Mouse (Mus musculus) neural tube, embryonic 15.5 days (tissue): ENCODE results near the gene Exosc7. TPM values are rescaled to one million over a fixed set of nuclear protein-coding genes. Genes with fewer than 3 reads are reported as not detected.

Source experiments
- ATAC-seq: fragments of 200-750 bp; cut with Nextera tagmentation; 2 replicates; pipeline ENCODE4 v1.8.0; 2017; ENCODE audit warnings: mild to moderate bottlenecking, moderate TSS enrichment, moderate library complexity; ENCODE audit not compliant: low FRiP score
- H3K27ac ChIP-seq: fragments of 300-500 bp; sonication (generic); replicated peaks from 2 replicates; pipeline ENCODE4 v1.5.1; 2015; ENCODE audit warnings: mild to moderate bottlenecking, inconsistent platforms
- H3K27me3 ChIP-seq: fragments of 300-500 bp; sonication (generic); replicated peaks from 2 replicates; pipeline ENCODE4 v1.6.1; 2015; ENCODE audit warnings: inconsistent platforms
- H3K36me3 ChIP-seq: fragments of 300-500 bp; sonication (generic); 2 replicates; pipeline ENCODE4 v1.6.1; 2015; ENCODE audit warnings: inconsistent platforms
- H3K4me1 ChIP-seq: fragments of 300-500 bp; sonication (generic); 2 replicates; pipeline ENCODE4 v1.6.1; 2015; ENCODE audit warnings: inconsistent platforms
- H3K4me2 ChIP-seq: fragments of 300-500 bp; sonication (generic); 2 replicates; pipeline ENCODE4 v1.6.1; 2015; ENCODE audit warnings: inconsistent platforms, mild to moderate bottlenecking, moderate library complexity
- H3K4me3 ChIP-seq: fragments of 300-500 bp; sonication (generic); replicated peaks from 2 replicates; pipeline ENCODE4 v1.5.1; 2015; ENCODE audit warnings: mild to moderate bottlenecking, inconsistent platforms
- H3K9ac ChIP-seq: fragments of 300-500 bp; sonication (generic); replicated peaks from 2 replicates; pipeline ENCODE4 v1.6.1; 2015; ENCODE audit warnings: mild to moderate bottlenecking, inconsistent platforms
- H3K9me3 ChIP-seq: fragments of 300-500 bp; sonication (generic); replicated peaks from 2 replicates; pipeline ENCODE4 v1.6.1; 2016; ENCODE audit warnings: inconsistent platforms
- WGBS: fragments of 180-500 bp; shearing (Covaris S2); methylation state at CpG from one replicate; pipeline ENCODE4 v1.1.7; 2015; ENCODE audit warnings: mixed read lengths; 5-methylcytosine and 5-hydroxymethylcytosine counted together
- polyA plus RNA-seq: library from polyadenylated mRNA; unstranded; fragments of >200 nt; fragmentation: Nextera tagmentation; extraction: Ambion mirVana; gene quantifications from 2 replicates; pipeline ENCODE4 v1.2.1, GENCODE M21; 2015

The Exosc7 gene
- polyA plus RNA-seq, 1 experiment from 2014 or later = 77.1 TPM

DNA sequence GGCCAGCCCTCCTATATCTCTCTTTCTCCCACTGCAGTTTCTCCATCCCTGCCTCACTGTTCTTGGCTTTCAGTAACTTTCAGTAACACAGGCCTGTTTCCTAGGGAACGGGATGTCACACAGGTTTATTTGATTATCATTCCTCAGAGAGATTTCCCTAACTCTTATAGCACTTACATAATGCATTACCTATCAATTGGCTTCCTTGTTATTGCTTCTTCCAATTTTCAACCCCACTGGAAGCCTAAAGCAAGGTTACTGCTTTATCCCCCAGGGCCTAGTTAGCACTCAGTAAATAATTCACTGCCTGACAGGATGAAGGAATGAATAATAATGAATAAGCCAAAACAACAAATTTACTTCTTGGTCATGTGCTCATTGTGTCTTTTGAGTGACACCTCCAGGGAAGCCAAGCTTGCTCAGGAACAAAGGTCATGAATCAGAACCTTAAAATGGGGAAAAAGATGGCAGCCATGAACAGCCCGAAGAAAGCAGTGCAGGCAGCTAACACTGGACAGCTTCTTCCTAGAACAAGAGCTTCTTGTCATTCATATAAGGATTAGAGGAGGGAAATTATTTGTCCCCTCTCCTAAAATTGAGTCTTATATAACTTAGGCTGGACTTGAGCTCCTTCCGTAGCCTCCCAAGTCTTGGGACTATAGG lies 52.9 kb downstream of the Exosc7 start:
- no peak overlapping the region for H3K9ac ChIP-seq
- WGBS = 63% methylated on average over 3 of the region's 3 CpGs
- no peak overlapping the region for H3K4me2 ChIP-seq
- H3K9me3 ChIP-seq = no peaks in the 10 kb centered on the region
- no peak overlapping the region for H3K27ac ChIP-seq
- no peak for ATAC-seq
- H3K4me1 ChIP-seq = no peaks in the 10 kb centered on the region
- no peak overlapping the region for H3K4me3 ChIP-seq
- no peaks in the 10 kb centered on the region for H3K27me3 ChIP-seq
- no peaks in the 10 kb centered on the region for H3K36me3 ChIP-seq

DNA sequence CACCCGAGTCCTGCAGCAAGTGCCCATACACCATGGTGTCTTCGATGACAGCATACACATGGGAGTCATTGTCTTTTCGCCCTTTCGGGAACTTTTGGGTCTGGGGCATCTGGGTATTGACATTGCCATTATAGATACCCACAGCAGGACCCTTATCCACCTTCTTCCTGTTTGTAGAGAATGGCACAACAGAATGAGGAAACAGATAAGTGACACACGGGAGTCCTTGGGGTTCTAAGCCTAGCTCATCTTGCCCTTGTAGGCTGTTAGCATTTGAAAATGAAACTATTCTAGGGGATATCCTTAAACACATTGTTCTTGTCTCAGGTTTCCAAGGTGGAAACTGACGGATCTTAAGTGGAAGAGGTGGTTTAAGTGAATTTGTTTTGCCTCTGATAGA lies 60.7 kb downstream of the Exosc7 start:
- no peaks in the 10 kb centered on the region for H3K4me1 ChIP-seq
- H3K9me3 ChIP-seq = no peaks in the 10 kb centered on the region
- H3K4me2 ChIP-seq = no peak overlapping the region
- no peak overlapping the region for H3K9ac ChIP-seq
- no peaks in the 10 kb centered on the region for H3K36me3 ChIP-seq
- 85% methylated on average over 6 of the region's 6 CpGs for WGBS
- no peaks in the 10 kb centered on the region for H3K27me3 ChIP-seq
- no peak overlapping the region for H3K27ac ChIP-seq
- no peak overlapping the region for H3K4me3 ChIP-seq
- ATAC-seq = no peak

DNA sequence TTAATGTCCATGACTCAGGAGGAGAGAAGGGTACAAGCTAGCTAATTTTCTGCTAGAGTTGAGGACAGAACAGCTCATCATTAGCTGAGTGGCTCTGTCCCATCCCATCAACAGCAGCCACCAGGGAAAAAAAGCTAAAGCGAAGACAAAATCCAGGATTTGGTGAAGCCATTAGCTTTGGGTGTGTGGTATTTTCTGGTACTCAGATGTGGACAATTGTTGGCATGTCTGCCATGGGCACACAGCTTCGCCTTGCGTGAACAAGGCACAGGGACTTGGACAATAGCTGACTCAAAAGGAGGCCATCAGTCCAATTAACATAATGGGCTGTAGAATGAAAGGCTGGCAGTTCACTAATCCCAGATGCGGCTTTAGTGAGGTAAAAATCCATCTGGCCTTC lies 61.3 kb downstream of the Exosc7 start:
- Histone ChIP-seq H3K4me3 (no peak overlapping the region), H3K27ac (no peak overlapping the region), H3K4me2 (no peak overlapping the region), H3K4me1 (no peaks in the 10 kb centered on the region), H3K36me3 (no peaks in the 10 kb centered on the region), H3K27me3 (no peaks in the 10 kb centered on the region), H3K9ac (no peak overlapping the region), H3K9me3 (no peaks in the 10 kb centered on the region)
- no peak for ATAC-seq
- WGBS = 39% methylated on average over 4 of the region's 4 CpGs

DNA sequence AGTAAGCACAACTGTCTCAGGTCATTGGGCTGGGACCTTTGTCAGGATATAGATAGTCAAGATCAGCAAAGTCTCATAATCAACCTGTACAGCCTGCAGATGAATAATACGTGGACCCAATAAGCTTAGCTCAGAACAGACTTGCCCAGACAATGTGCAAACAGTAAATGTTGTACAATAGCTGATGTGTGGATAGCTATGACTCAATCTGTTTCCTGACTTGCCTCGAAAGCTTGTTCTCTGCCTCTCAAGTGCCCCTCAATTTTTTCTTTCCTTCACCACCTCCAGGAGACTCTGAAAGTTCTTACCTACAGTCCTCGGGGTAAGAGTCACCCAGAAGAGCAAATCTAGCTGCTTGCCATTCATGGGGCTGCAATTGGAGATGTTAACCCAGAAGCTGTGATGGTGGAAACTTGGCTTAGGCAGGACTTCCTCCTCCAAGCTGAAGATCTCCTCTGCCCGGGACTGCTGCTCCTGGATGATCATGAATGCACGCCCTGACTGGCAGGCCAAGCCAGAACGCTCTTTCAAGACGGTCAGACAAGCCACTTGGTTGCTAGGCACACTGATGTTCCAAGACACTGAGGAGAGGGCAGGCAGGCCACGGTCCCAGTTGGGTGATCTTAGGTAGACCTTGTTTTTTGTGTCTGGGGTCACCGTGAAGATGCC lies 64.5 kb downstream of the Exosc7 start:
- Histone ChIP-seq H3K9me3 (no peaks in the 10 kb centered on the region), H3K36me3 (no peaks in the 10 kb centered on the region), H3K9ac (no peak overlapping the region), H3K4me3 (no peak overlapping the region), H3K27ac (no peak overlapping the region), H3K27me3 (no peaks in the 10 kb centered on the region), H3K4me2 (no peak overlapping the region), H3K4me1 (no peaks in the 10 kb centered on the region)
- ATAC-seq = no peak
- WGBS = 92% methylated on average over 9 of the region's 9 CpGs

DNA sequence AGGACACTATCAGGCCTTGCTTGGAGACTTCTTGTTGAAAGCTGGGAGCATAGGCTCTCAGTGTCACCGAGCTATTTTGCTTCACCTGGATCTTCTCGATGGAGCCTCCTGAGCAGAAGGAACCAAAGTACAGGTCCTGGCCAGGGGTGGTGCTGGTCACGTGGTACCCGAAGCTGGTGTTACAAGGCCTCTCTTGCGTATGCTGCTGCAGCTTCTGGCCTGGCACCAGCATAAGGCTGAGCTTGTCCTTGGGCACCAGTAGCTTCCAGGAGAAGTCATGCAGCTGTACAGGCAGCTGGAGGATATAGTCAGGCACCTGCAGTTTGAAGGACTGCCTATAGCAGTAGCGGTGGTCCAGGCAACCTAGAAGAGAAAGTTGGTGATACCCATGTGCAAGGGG lies 67.0 kb downstream of the Exosc7 start:
- Histone ChIP-seq H3K9me3 (no peaks in the 10 kb centered on the region), H3K36me3 (no peaks in the 10 kb centered on the region), H3K27me3 (no peaks in the 10 kb centered on the region), H3K4me2 (no peak overlapping the region), H3K9ac (no peak overlapping the region), H3K27ac (no peak overlapping the region), H3K4me1 (no peaks in the 10 kb centered on the region), H3K4me3 (no peak overlapping the region)
- no peak for ATAC-seq
- WGBS = 91% methylated on average over 6 of the region's 6 CpGs

DNA sequence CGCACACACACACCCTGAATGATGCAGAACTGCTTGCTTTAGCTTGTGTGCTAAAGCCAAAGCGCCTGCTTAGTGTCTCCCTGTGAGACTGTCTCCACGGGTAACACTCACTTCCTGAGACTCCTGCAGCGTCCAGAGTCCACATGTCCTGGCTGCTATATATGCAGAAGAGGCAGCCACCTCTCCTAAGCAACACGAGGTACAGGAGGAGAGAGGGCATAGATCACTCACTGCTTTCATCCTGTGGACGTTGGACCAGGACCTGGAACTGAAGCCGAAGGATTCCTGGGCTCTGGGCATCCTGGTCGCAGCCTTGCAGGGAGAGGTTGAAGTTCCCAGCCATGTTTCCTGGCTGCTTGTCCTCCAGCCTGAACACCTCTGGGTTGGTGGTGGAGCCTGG lies 70.2 kb downstream of the Exosc7 start:
- Histone ChIP-seq H3K4me2 (no peak overlapping the region), H3K27me3 (no peaks in the 10 kb centered on the region), H3K4me1 (no peaks in the 10 kb centered on the region), H3K9me3 (no peaks in the 10 kb centered on the region), H3K4me3 (no peak overlapping the region), H3K27ac (no peak overlapping the region), H3K36me3 (no peaks in the 10 kb centered on the region), H3K9ac (no peak overlapping the region)
- 85% methylated on average over 8 of the region's 8 CpGs for WGBS
- ATAC-seq = no peak

DNA sequence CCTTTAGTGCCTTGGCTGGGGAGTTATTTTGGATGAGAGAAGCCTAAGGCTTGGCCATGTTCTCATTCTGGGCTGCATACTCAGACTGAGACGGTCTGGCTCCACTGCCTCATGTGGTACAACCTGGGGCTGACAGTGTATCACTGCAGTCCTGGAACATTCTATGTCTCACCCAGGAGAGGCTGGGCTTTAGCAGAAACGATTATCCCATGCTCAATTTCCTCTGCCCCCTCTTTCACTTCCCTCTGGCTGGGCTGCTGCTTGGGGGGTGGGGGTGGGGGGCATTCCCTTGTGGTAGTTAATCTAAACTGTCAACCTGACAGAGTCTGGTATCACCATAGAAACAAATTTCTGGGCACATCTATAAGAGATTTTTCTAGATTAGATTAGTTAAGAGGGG lies 72.5 kb downstream of the Exosc7 start:
- no peak overlapping the region for H3K9ac ChIP-seq
- 51% methylated on average over 2 of the region's 2 CpGs for whole genome bisulfite sequencing
- ATAC-seq = no peak

More for the DNA sequence above, 72.5 kb downstream of the Exosc7 start:
- Histone ChIP-seq H3K4me2 (no peak overlapping the region), H3K4me1 (no peaks in the 10 kb centered on the region), H3K27me3 (no peaks in the 10 kb centered on the region), H3K9me3 (no peaks in the 10 kb centered on the region), H3K4me3 (no peak overlapping the region), H3K36me3 (no peaks in the 10 kb centered on the region), H3K27ac (no peak overlapping the region)

Other genes with a start within 250 kb of the Exosc7 start
- 90.1 and 96.7 TPM in 2 replicates for gene Zfp445, start 247.2 kb upstream of the Exosc7 start, polyA plus RNA-seq
- gene Zkscan7, start 227.5 kb upstream of the Exosc7 start, polyA plus RNA-seq = 3.5 TPM in 2 replicates
- gene Zfp105, start 190.1 kb upstream of the Exosc7 start, polyA plus RNA-seq = 15.4 and 16.6 TPM in 2 replicates
- gene 1110059G10Rik, start 162.2 kb upstream of the Exosc7 start, polyA plus RNA-seq = 25.5 and 28.7 TPM in 2 replicates
- gene Kif15, start 162.2 kb upstream of the Exosc7 start, polyA plus RNA-seq = 9.0 and 19.7 TPM in 2 replicates
- 28.0 and 28.5 TPM in 2 replicates for gene Tmem42, start 91.9 kb upstream of the Exosc7 start, polyA plus RNA-seq
- gene Tgm4, start 78.5 kb upstream of the Exosc7 start, polyA plus RNA-seq = 0.59 and 0.66 TPM in 2 replicates
- gene Zdhhc3, start within 50 bp of the Exosc7 start, polyA plus RNA-seq = 81.3 and 84.7 TPM in 2 replicates
- 3.5 and 4.2 TPM in 2 replicates for gene Clec3b, start 37.7 kb downstream of the Exosc7 start, polyA plus RNA-seq
- gene Cdcp1, start 102.8 kb downstream of the Exosc7 start, polyA plus RNA-seq = 0.19 and 2.5 TPM in 2 replicates
- gene Tmem158, start 147.5 kb downstream of the Exosc7 start, polyA plus RNA-seq = 39.1 and 49.7 TPM in 2 replicates